Mouse (Mus musculus): ENCODE results near the gene Vezf1. TPM values are rescaled to one million over a fixed set of nuclear protein-coding genes. Genes with fewer than 3 reads are reported as not detected.

The Vezf1 gene
- polyA plus RNA-seq, 1 experiment from 2014 or later, result 22.2 TPM

GRCm38 (mm10) chr11:88055777-88056176 is 12.3 kb upstream of the Vezf1 start:
- H3K9ac ChIP-seq, result no peak overlapping the region
- 83% methylated on average over 2 of the region's 2 CpGs for whole genome bisulfite sequencing
- peaks cover 17% of the 10 kb centered on the region for H3K36me3 ChIP-seq
- no peaks in the 10 kb centered on the region for H3K27me3 ChIP-seq
- H3K4me3 ChIP-seq, result no peak overlapping the region
- H3K27ac ChIP-seq, result no peak overlapping the region
- ATAC-seq (replicated peaks; ENCODE audit: insufficient number of reproducible peaks, insufficient read depth, low FRiP score, low read depth), result no peak
- peaks cover 7% of the 10 kb centered on the region for H3K4me1 ChIP-seq (replicated peaks)
- no peak overlapping the region for H3K4me2 ChIP-seq
- no peaks in the 10 kb centered on the region for H3K9me3 ChIP-seq (replicated peaks)

- Histone ChIP-seq H3K27ac (no peak overlapping the region), H3K36me3 (peaks cover 5% of the 10 kb centered on the region), H3K4me3 (no peak overlapping the region), H3K4me1 (replicated peaks) (peaks cover 3% of the 10 kb centered on the region; the same call in 1 of the 2 replicates), H3K27me3 (no peaks in the 10 kb centered on the region), H3K4me2 (no peak overlapping the region), H3K9me3 (replicated peaks) (no peaks in the 10 kb centered on the region), H3K9ac (no peak overlapping the region)
- ATAC-seq (replicated peaks; ENCODE audit: insufficient number of reproducible peaks, insufficient read depth, low FRiP score, low read depth), result no peak
- WGBS, result 72% methylated on average over 2 of the region's 2 CpGs
These were observed 10.3 kb upstream of the Vezf1 start for GRCm38 (mm10) chr11:88057788-88058187.

GRCm38 (mm10) chr11:88059141-88059540 is 8.9 kb upstream of the Vezf1 start:
- H3K36me3 ChIP-seq, result no peaks in the 10 kb centered on the region
- H3K4me1 ChIP-seq (replicated peaks), result peaks cover 3% of the 10 kb centered on the region; the same call in 1 of the 2 replicates
- no peaks in the 10 kb centered on the region for H3K9me3 ChIP-seq (replicated peaks)
- H3K9ac ChIP-seq, result no peak overlapping the region
- no peak overlapping the region for H3K4me3 ChIP-seq
- no peak overlapping the region for H3K4me2 ChIP-seq
- no peaks in the 10 kb centered on the region for H3K27me3 ChIP-seq
- WGBS, result 48% methylated on average over 2 of the region's 2 CpGs
- H3K27ac ChIP-seq, result no peak overlapping the region
- ATAC-seq (replicated peaks; ENCODE audit: insufficient number of reproducible peaks, insufficient read depth, low FRiP score, low read depth), result peak; percentile 75

- H3K4me3 ChIP-seq, result no peak overlapping the region
- WGBS, result 75% methylated on average over 2 of the region's 2 CpGs
- H3K36me3 ChIP-seq, result no peaks in the 10 kb centered on the region
- no peak overlapping the region for H3K27ac ChIP-seq
- no peaks in the 10 kb centered on the region for H3K27me3 ChIP-seq
- no peak overlapping the region for H3K9ac ChIP-seq
- ATAC-seq (replicated peaks; ENCODE audit: insufficient number of reproducible peaks, insufficient read depth, low FRiP score, low read depth), result no peak
- no peaks in the 10 kb centered on the region for H3K9me3 ChIP-seq (replicated peaks)
- H3K4me2 ChIP-seq, result no peak overlapping the region
- H3K4me1 ChIP-seq (replicated peaks), result peaks cover 3% of the 10 kb centered on the region
These were observed 6.0 kb upstream of the Vezf1 start for GRCm38 (mm10) chr11:88061892-88062625.

- no peak overlapping the region for H3K27ac ChIP-seq
- ATAC-seq (replicated peaks; ENCODE audit: insufficient number of reproducible peaks, insufficient read depth, low FRiP score, low read depth), result no peak
These were observed 2.3 kb upstream of the Vezf1 start for GRCm38 (mm10) chr11:88065732-88066131.

GRCm38 (mm10) chr11:88067191-88067585 is 891 bp upstream of the Vezf1 start:
- no peak for ATAC-seq (replicated peaks; ENCODE audit: insufficient number of reproducible peaks, insufficient read depth, low FRiP score, low read depth)
- WGBS, result 3% methylated on average over 8 of the region's 8 CpGs

More at GRCm38 (mm10) chr11:88065732-88066131, 2.3 kb upstream of the Vezf1 start:
- H3K4me3 ChIP-seq, result no peak overlapping the region
- H3K9ac ChIP-seq, result no peak overlapping the region
- no peaks in the 10 kb centered on the region for H3K27me3 ChIP-seq
- H3K4me1 ChIP-seq (replicated peaks), result peaks cover 17% of the 10 kb centered on the region
- no peaks in the 10 kb centered on the region for H3K9me3 ChIP-seq (replicated peaks)
- H3K4me2 ChIP-seq, result no peak overlapping the region
- H3K36me3 ChIP-seq, result no peaks in the 10 kb centered on the region

GRCm38 (mm10) chr11:88068411-88069245 is 549 bp downstream of the Vezf1 start:
- H3K27me3 ChIP-seq, result no peaks in the 10 kb centered on the region
- H3K27ac ChIP-seq, result peak overlapping the region; percentile 99
- peak overlapping the region; percentile 98 for H3K9ac ChIP-seq
- H3K4me1 ChIP-seq (replicated peaks), result peaks cover 40% of the 10 kb centered on the region
- H3K36me3 ChIP-seq, result peaks cover 6% of the 10 kb centered on the region; the same call in 1 of the 2 replicates
- ATAC-seq (replicated peaks; ENCODE audit: insufficient number of reproducible peaks, insufficient read depth, low FRiP score, low read depth), result peak; percentile 82
- H3K9me3 ChIP-seq (replicated peaks), result no peaks in the 10 kb centered on the region
- peak overlapping the region; percentile 87 for H3K4me2 ChIP-seq
- peak overlapping the region; percentile 99 for H3K4me3 ChIP-seq
- under 1% methylated on average over 61 of the region's 92 CpGs for WGBS

More at GRCm38 (mm10) chr11:88067191-88067585, 891 bp upstream of the Vezf1 start:
- Histone ChIP-seq H3K36me3 (no peaks in the 10 kb centered on the region), H3K27ac (peak overlapping the region; percentile 99), H3K27me3 (no peaks in the 10 kb centered on the region), H3K4me3 (peak overlapping the region; percentile 99), H3K4me1 (replicated peaks) (peaks cover 31% of the 10 kb centered on the region), H3K9ac (peak overlapping the region; percentile 98), H3K9me3 (replicated peaks) (no peaks in the 10 kb centered on the region), H3K4me2 (peak overlapping the region; percentile 80)

GRCm38 (mm10) chr11:88069246-88069570 is 1.1 kb downstream of the Vezf1 start:
- no peak for ATAC-seq (replicated peaks; ENCODE audit: insufficient number of reproducible peaks, insufficient read depth, low FRiP score, low read depth)
- Histone ChIP-seq H3K27me3 (no peaks in the 10 kb centered on the region), H3K36me3 (peaks cover 9% of the 10 kb centered on the region; the same call in 1 of the 2 replicates), H3K9ac (peak overlapping the region; percentile 98), H3K9me3 (replicated peaks) (no peaks in the 10 kb centered on the region), H3K4me3 (peak overlapping the region; percentile 99), H3K4me1 (replicated peaks) (peaks cover 41% of the 10 kb centered on the region), H3K27ac (peak overlapping the region; percentile 99), H3K4me2 (peak overlapping the region; percentile 87)
- WGBS, result under 1% methylated on average over 12 of the region's 12 CpGs

GRCm38 (mm10) chr11:88070392-88070791 is 2.3 kb downstream of the Vezf1 start:
- H3K36me3 ChIP-seq, result peaks cover 18% of the 10 kb centered on the region
- peak overlapping the region; percentile 3; the same call in 1 of the 2 replicates for H3K27ac ChIP-seq
- H3K27me3 ChIP-seq, result no peaks in the 10 kb centered on the region
- WGBS, result 19% methylated on average over 4 of the region's 4 CpGs
- no peaks in the 10 kb centered on the region for H3K9me3 ChIP-seq (replicated peaks)
- peak overlapping the region; percentile 13; the same call in 1 of the 2 replicates for H3K9ac ChIP-seq
- H3K4me2 ChIP-seq, result peak overlapping the region; percentile 87
- ATAC-seq (replicated peaks; ENCODE audit: insufficient number of reproducible peaks, insufficient read depth, low FRiP score, low read depth), result no peak
- peaks cover 45% of the 10 kb centered on the region for H3K4me1 ChIP-seq (replicated peaks)
- H3K4me3 ChIP-seq, result peak overlapping the region; percentile 99

GRCm38 (mm10) chr11:88071113-88071512 is 3.0 kb downstream of the Vezf1 start:
- peaks cover 50% of the 10 kb centered on the region for H3K4me1 ChIP-seq (replicated peaks)
- peak overlapping the region; percentile 87; the same call in 1 of the 2 replicates for H3K4me2 ChIP-seq
- H3K36me3 ChIP-seq, result peaks cover 21% of the 10 kb centered on the region
- no peak overlapping the region for H3K27ac ChIP-seq
- H3K4me3 ChIP-seq, result no peak overlapping the region
- no peaks in the 10 kb centered on the region for H3K9me3 ChIP-seq (replicated peaks)
- ATAC-seq (replicated peaks; ENCODE audit: insufficient number of reproducible peaks, insufficient read depth, low FRiP score, low read depth), result no peak
- WGBS, result 55% methylated on average over 5 of the region's 5 CpGs
- H3K9ac ChIP-seq, result no peak overlapping the region
- no peaks in the 10 kb centered on the region for H3K27me3 ChIP-seq

GRCm38 (mm10) chr11:88073343-88073875 is 5.3 kb downstream of the Vezf1 start:
- Histone ChIP-seq H3K36me3 (peaks cover 40% of the 10 kb centered on the region), H3K9ac (no peak overlapping the region), H3K4me2 (no peak overlapping the region), H3K4me3 (no peak overlapping the region), H3K27me3 (no peaks in the 10 kb centered on the region), H3K27ac (no peak overlapping the region), H3K9me3 (replicated peaks) (no peaks in the 10 kb centered on the region), H3K4me1 (replicated peaks) (peaks cover 47% of the 10 kb centered on the region)
- ATAC-seq (replicated peaks; ENCODE audit: insufficient number of reproducible peaks, insufficient read depth, low FRiP score, low read depth), result no peak
- 66% methylated on average over 14 of the region's 14 CpGs for WGBS
